Mouse (Mus musculus): ENCODE data around the gene Adamts15. TPM values are rescaled to one million over a fixed set of nuclear protein-coding genes. Genes with fewer than 3 reads are reported as not detected.

The Adamts15 gene
- total RNA-seq, 2 experiments from 2014 or later = 3.4 to 4.0 TPM

DNA sequence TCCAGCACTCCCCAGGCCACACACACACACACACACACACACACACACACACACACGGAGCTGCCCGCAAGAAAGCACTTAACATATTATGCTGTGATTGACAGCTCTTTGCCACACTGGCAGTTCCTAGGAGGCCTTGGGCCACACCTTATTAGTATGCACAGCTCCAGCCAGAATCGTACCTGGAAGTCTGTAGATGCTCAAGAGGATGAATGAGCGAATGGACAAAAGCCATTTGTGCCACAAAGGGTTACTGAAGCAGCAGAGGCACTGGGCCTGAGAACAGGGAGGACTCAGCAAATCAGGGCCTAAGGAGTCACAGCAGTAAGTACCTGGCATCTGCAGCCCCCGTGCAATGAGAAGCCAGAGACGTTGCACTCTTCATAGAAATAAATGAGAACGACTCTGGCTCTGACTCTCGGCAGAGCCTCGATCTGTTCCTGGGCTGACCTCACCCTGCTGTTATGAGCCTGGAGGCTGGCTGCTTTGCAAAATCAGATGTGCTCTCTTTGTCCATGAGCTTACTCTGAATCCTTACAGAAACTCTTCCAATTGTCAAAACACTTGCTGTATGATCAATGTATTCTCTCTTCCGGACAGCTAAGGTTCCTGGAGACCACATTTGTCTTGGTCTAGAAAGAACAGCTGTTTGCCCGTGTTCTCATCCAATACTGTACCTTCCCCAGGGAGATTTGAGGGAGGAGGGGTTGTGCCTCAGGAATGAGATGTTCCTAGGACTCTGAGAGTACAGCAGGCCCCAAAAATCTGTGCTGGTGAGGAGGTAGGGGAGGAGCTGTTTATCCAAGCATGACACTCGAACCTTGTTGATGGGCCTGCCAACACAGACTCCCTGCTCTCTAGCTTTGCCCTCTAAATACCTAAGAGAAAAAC lies 3.5 kb downstream of the Adamts15 start:
- Histone ChIP-seq H3K4me3 (no peak overlapping the region), H3K27ac (no peak overlapping the region)
- DNase-seq (ENCODE audit: low spot score in 2 of 2) = no peak
- no peak for TF ChIP-seq CTCF (conservative IDR thresholded peaks at IDR 0.05)

DNA sequence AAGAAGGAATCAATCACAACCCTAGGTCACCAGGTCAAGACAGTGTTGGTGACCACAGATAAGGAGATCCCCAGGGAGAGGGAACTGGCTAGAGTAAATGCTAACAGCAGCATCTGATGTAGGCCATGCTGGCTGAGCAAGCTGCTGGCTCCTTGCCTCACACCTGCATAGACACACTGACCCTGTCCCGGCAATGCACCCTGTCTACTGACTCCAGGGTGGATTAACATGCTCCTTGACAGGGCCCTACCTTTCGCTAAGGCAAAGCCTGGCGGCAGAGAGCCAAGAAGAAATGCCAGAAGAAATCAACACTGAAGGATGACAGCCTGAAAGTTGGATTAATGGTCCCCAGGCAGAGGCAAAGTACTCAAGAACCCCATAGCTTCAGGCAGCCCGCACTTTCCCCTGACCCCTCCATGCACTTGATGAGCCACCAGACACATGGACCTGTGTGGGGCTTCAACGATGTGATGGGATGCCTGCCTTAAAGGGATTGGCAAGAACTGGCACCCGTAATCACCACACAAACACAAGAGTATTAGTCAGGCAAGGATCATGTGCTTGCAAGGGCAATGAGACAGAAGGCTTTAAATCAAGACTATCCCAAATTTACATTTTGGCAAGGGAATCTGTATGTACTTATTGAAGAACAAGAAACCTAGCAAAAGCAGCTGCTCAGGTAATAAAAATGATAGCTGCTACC lies 5.8 kb downstream of the Adamts15 start:
- DNase-seq (ENCODE audit: low spot score in 2 of 2) = no peak
- no peak overlapping the region for H3K4me3 ChIP-seq
- TF ChIP-seq CTCF (conservative IDR thresholded peaks at IDR 0.05) = no peak
- H3K27ac ChIP-seq = no peak overlapping the region

DNA sequence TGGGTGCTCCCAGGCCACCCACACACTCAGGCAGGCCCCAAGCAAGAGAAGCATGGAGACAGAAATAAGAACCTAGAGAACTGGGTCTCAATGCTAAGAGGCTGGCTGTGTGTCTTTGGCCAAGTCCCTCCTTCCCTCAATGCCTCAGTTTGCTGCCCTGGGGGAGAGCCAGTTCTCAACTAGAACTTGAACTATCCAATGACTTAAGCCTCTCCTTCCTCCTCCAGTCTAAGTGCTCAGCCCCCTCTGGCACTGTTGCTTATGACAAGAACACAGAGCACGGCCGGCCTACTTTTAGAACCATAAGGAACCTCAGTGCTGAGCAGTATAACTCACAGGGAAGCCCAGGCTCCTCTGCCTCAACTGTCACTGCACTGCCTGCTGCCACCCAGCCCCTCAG lies 8.0 kb downstream of the Adamts15 start:
- no peak for TF ChIP-seq CTCF (conservative IDR thresholded peaks at IDR 0.05)
- no peak for DNase-seq (ENCODE audit: low spot score in 2 of 2)
- Histone ChIP-seq H3K4me3 (no peak overlapping the region), H3K27ac (no peak overlapping the region)

DNA sequence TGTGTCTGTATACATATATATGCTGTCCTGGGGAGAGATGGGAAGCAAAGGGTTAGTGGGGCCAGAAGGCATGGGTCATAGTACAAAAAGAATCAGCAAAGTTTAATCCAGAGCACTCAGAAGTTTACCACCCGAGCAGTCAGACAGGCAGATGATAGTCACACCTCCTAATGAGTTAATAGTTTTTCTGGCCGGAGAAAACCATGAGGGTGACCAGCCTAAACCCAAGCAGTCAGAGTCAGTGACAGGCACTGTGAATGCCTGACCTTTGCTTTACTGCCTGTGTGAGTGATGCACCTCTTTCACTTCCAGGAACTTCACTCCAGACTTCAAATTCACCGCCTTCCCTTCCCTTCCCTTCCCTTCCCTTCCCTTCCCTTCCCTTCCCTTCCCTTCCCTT lies 8.8 kb downstream of the Adamts15 start:
- no peak overlapping the region for H3K4me3 ChIP-seq
- H3K27ac ChIP-seq = no peak overlapping the region
- DNase-seq (ENCODE audit: low spot score in 2 of 2) = no peak
- no peak for TF ChIP-seq CTCF (conservative IDR thresholded peaks at IDR 0.05)

DNA sequence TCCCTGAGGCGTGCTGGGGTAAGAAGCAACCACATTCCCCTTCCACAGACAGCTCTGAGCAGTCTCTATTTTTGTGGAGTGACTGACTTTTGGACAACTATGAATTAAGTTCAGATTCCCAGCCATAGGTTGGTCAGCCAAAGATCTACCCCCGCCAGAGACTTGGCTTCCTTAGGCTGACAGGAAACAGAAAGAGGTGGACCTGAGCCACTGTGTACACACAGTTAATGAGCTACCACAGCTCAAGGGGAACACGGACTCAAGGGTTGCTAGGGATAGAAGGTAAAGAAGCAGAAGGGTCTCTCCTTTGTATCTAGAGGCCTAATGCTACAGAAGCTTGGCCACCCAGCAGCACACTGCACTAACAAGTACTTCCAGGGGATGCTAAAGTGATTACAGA lies 10.1 kb downstream of the Adamts15 start:
- TF ChIP-seq CTCF (conservative IDR thresholded peaks at IDR 0.05) = no peak
- H3K4me3 ChIP-seq = no peak overlapping the region
- no peak overlapping the region for H3K27ac ChIP-seq
- DNase-seq (ENCODE audit: low spot score in 2 of 2) = no peak

DNA sequence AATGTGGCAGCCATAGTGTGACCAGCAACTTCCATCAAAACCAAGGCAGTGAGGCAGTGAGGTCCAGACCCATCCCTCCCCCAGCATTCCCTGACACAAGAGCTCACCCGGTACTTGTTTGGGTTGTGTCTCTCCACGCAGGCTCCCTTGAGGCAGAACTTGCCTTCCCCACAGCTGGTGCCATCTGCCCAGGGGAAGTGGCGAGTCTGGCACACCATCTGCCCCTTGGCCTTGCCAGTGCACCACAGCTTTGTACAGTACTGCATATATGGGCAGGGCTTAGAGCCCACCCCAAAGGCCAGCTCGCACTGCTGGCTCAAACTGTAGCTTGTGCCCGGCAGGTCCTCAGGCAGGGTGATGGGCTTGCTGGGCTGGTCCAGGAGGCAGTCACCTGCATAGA lies 11.8 kb downstream of the Adamts15 start:
- H3K27ac ChIP-seq = no peak overlapping the region
- TF ChIP-seq CTCF (conservative IDR thresholded peaks at IDR 0.05) = no peak
- no peak overlapping the region for H3K4me3 ChIP-seq
- no peak for DNase-seq (ENCODE audit: low spot score in 2 of 2)

DNA sequence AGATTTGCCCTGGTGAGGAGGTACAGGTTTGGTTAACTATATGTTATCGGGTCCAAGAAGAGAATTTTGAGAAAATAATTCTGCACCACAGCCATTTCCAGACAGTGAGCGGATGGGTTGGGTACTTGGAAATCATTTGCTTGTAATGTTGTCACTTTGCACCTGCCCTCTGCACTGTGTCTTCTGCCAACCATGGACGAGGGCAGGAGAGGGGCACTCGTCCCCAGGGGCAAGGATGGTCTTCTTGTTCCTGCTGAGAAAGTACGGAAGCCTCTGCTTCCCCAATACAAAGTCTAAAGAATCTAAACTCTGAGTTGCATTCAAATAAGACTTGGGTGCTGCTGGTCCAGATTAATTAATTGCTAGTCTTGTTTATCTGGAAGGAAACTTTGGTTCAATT lies 13.3 kb downstream of the Adamts15 start:
- no peak for DNase-seq (ENCODE audit: low spot score in 2 of 2)
- TF ChIP-seq CTCF (conservative IDR thresholded peaks at IDR 0.05) = no peak
- no peak overlapping the region for H3K27ac ChIP-seq
- H3K4me3 ChIP-seq = no peak overlapping the region

DNA sequence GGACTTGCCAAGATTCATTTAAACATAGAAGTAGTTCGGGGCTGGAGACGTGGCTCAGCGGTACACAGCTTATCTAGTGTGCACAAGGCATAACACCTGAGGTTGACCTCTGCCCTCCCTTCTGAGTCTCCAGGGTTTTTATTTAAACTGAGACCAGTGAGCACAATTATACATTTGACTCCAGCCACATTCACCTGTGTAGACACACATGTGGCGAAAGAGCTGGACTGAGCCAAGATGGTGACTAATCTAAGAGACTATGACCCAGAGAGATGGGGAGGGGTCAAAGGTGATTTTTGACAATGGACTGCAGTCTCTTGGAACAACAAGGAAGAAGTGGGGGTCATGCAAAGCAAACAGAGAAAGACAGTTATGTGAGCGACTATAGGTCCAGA lies 14.0 kb downstream of the Adamts15 start:
- TF ChIP-seq CTCF (conservative IDR thresholded peaks at IDR 0.05) = no peak
- Histone ChIP-seq H3K4me3 (no peak overlapping the region), H3K27ac (no peak overlapping the region)
- no peak for DNase-seq (ENCODE audit: low spot score in 2 of 2)

DNA sequence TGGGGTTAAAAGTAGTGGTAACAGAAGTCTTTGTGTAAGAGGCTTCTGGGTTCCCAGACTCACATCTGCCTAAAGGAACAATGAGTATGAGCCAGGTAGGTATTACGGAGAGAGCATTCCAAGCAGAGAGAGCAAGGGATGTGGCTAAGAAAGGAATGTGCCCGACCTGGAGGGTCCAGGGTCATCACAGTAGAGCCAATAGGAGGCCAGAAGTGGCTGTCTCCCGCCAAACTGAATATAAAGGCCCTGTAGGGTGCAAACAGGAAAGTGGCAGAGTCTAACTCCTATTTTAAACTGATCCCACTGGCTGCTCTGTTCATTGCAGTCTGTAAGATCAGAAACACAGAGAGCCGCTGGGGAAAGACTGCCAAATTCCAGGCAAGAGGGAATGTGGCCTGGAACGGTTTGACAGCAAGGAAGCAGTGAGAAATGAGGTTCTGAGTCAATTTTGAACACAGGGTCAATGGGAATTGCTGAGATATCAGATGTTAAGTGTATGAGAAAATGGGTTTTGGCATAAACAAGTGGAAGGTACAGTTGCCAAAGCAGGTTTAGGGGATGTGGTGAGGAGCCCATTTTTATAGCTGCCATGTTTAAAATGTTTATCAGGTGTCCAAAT lies 14.5 kb downstream of the Adamts15 start:
- TF ChIP-seq CTCF (conservative IDR thresholded peaks at IDR 0.05) = no peak
- H3K4me3 ChIP-seq = no peak overlapping the region
- H3K27ac ChIP-seq = no peak overlapping the region
- DNase-seq (ENCODE audit: low spot score in 2 of 2) = no peak

DNA sequence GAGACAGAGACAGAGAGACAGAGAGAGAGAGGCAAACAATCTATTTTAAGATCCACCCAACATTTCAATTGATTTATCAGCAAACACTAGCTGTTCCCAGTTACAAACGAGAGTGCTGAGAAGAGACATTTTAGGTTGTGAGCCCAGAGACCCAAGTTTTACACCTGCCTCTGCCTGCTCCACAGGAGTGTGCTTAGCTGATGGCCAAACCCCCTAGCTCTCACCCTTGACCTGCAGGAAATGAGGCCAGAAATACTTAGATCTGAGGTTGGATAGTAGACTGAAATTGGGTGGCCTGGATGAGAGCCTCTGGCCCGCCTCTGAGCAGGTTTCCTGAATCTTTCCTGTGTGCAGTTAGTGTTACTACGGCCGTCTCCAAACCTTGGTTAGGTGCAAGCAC lies 15.8 kb downstream of the Adamts15 start:
- Histone ChIP-seq H3K27ac (no peak overlapping the region), H3K4me3 (no peak overlapping the region)
- TF ChIP-seq CTCF (conservative IDR thresholded peaks at IDR 0.05) = no peak

DNA sequence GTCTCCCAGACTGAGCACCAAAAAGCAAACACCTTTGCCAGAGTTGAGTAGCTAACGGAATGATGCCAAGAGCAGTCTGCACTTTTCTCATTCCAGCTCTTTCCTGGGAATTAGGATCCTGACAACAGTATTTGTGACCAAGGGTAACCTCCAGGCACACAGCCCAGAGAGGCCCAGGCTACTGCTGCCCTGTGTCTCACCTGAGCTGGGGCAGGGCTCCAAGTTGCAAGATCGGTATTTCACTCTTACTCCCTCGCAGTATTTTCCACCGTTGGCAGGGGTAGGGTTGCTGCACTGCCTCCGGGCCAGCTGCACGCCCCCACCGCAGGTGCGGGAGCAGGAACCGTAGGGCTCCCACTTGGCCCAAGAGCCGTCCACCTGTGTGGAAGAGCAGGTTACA lies 16.4 kb downstream of the Adamts15 start:
- Histone ChIP-seq H3K4me3 (no peak overlapping the region), H3K27ac (no peak overlapping the region)
- no peak for TF ChIP-seq CTCF (conservative IDR thresholded peaks at IDR 0.05)
- DNase-seq (ENCODE audit: low spot score in 2 of 2) = no peak

More for the DNA sequence above, 15.8 kb downstream of the Adamts15 start:
- DNase-seq (ENCODE audit: low spot score in 2 of 2) = no peak

DNA sequence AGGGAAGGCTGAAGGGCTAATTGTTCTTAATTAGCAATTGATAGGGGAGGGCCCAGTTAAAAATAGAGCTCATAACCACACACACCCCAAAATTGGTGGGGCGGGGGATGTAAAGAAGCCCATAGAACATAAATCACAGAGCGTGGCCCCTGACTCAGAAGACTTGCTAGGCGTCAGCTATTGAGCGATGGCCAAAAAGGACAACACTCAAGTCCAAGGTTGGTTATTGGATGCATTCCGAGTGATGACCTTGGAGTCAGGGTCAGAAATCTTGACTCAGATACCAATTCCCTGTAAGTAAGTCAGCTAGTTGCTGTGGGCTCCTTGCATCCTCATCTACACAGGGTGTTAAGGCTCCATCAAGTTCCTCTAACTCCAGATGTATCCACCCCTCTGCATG lies 19.0 kb downstream of the Adamts15 start:
- H3K27ac ChIP-seq = no peak overlapping the region
- no peak overlapping the region for H3K4me3 ChIP-seq
- no peak for TF ChIP-seq CTCF (conservative IDR thresholded peaks at IDR 0.05)

DNA sequence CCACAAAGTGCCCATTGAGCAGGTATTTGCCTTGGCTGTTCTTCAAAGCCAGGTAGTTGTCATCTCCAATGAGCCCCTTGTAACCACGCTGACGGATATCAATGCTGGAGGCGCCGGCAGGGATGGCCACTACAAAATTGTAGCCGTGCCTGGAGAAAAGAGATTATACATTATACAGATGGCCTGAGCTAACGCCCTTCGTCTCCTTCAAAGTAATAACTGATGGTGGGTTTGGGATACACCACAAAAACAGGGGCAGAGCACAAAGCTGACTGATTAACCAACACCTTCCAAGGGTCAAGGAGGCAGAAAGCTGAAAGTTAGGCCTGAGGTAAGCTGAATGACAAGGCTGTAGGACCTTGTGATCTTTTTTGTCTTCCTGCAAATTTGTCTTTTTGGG lies 19.6 kb downstream of the Adamts15 start:
- Histone ChIP-seq H3K27ac (no peak overlapping the region), H3K4me3 (no peak overlapping the region)
- no peak for TF ChIP-seq CTCF (conservative IDR thresholded peaks at IDR 0.05)
- no peak for DNase-seq (ENCODE audit: low spot score in 2 of 2)

More for the DNA sequence above, 19.0 kb downstream of the Adamts15 start:
- no peak for DNase-seq (ENCODE audit: low spot score in 2 of 2)
